Mouse (Mus musculus) spleen, adult 2 months (tissue): Measurements from ENCODE around the gene Birc2.

Experiments used
- CTCF ChIP-seq: fragments of 200-500 bp; IDR thresholded peaks from 2 replicates; pipeline ENCODE4 v1.5.1; 2011; ENCODE audit warnings: mild to moderate bottlenecking, inconsistent platforms; ENCODE audit not compliant: insufficient read depth, insufficient read length, insufficient replicate concordance; ENCODE audit errors: extremely low read depth
- POLR2A ChIP-seq: fragments of 200-500 bp; IDR thresholded peaks from 2 replicates; pipeline ENCODE4 v1.6.1; 2011; ENCODE audit warnings: low read depth, low read length, inconsistent platforms

DNA sequence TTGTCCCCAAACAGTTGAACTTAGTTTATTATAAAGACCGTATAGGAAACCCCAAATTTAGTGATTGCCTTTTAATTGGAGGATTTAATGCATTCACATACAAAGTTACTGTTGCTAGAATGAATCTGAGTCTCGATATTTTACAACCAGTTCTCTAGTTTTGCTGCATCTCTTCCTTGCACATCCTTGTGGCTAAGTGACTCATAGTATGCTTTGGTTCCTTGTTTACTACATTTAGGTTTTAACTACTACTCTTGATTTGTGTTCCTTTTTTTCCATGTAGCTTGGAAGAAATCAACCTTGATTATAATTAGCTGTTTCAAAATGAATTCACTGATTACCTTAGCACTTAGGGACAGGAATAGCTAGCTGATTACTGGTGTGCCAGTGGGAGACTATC is 61.9 kb downstream of the Birc2 start:
- no peak for TF ChIP-seq POLR2A
- no peak for TF ChIP-seq CTCF
